Mouse (Mus musculus) CH12.LX (cell line): ENCODE measurements around the gene Tvp23b. TPM values are rescaled to one million over a fixed set of nuclear protein-coding genes. Genes with fewer than 3 reads are reported as not detected.

Experiments used
- DNase-seq: peaks from one replicate; pipeline ENCODE4 v3.0.0-alpha.2; 2013; ENCODE audit errors: extremely low read depth
- H3K27ac ChIP-seq: 2 replicates; pipeline ENCODE4 v1.5.1; 2012; ENCODE audit warnings: low read depth, mild to moderate bottlenecking, control low read depth, moderate library complexity; ENCODE audit not compliant: insufficient read depth
- H3K27me3 ChIP-seq: replicated peaks from 2 replicates; pipeline ENCODE3; 2012; ENCODE audit warnings: inconsistent platforms
- H3K36me3 ChIP-seq, 2 experiments: replicated peaks in 1 of 2; 2 replicates each; pipeline versions ENCODE3 to v1.6.1; 2012; ENCODE audit warnings: inconsistent platforms in 1 of 2, low read length in 1 of 2, mild to moderate bottlenecking in 1 of 2, mixed read lengths in 1 of 2, moderate library complexity in 1 of 2; ENCODE audit not compliant: control insufficient read depth in 1 of 2, insufficient read depth in 1 of 2
- H3K4me1 ChIP-seq, 2 experiments: 2 replicates each; pipeline ENCODE4 v1.6.1; 2012; ENCODE audit warnings: inconsistent platforms in 1 of 2, moderate library complexity in 1 of 2; ENCODE audit not compliant: insufficient read depth in 2 of 2, control insufficient read depth in 1 of 2
- H3K4me2 ChIP-seq: 2 replicates; pipeline ENCODE4 v1.6.1; 2012; ENCODE audit warnings: low read depth, mild to moderate bottlenecking, control low read depth; ENCODE audit not compliant: poor library complexity, insufficient read depth, severe bottlenecking
- H3K4me3 ChIP-seq, 3 experiments: fragments of 150-350 bp in 1 of 3; sonication (generic) in 1 of 3; replicated peaks in 1 of 3; 2 replicates each; pipeline versions ENCODE3 to v1.5.1; 2011 to 2012; ENCODE audit warnings: low read depth in 2 of 3, low read length in 2 of 3, mild to moderate bottlenecking in 2 of 3, moderate library complexity in 2 of 3, control low read depth in 1 of 3, improper control_type of control experiment in 1 of 3, inconsistent platforms in 1 of 3, mixed read lengths in 1 of 3; ENCODE audit not compliant: poor library complexity in 1 of 3
- H3K79me2 ChIP-seq: replicated peaks from 2 replicates; pipeline ENCODE4 v1.6.1; 2012; ENCODE audit warnings: mild to moderate bottlenecking, moderate library complexity; ENCODE audit not compliant: control insufficient read depth, poor library complexity, insufficient read depth, severe bottlenecking; ENCODE audit errors: extremely low read depth
- H3K9ac ChIP-seq: 2 replicates; pipeline ENCODE4 v1.6.1; 2012; ENCODE audit warnings: low read depth, mild to moderate bottlenecking, control low read depth, moderate library complexity; ENCODE audit not compliant: insufficient read depth
- H3K9me3 ChIP-seq: replicated peaks from 2 replicates; pipeline ENCODE3; 2012; ENCODE audit warnings: low read length, inconsistent platforms, mixed read lengths
- BHLHE40 ChIP-seq: IDR thresholded peaks from 2 replicates; pipeline ENCODE4 v1.6.1; 2011; ENCODE audit warnings: mild to moderate bottlenecking, low read depth, low read length, improper control_type of control experiment
- CHD2 ChIP-seq: IDR thresholded peaks from 2 replicates; pipeline ENCODE4 v1.6.1; 2011; ENCODE audit warnings: low read length, improper control_type of control experiment
- E2F4 ChIP-seq: IDR thresholded peaks from 2 replicates; pipeline ENCODE4 v1.6.1; 2011; ENCODE audit warnings: low read depth, low read length, improper control_type of control experiment; ENCODE audit not compliant: insufficient replicate concordance
- ELF1 ChIP-seq: IDR thresholded peaks from 2 replicates; pipeline ENCODE4 v1.6.1; 2014; ENCODE audit warnings: low read depth, mild to moderate bottlenecking, inconsistent platforms, low read length, improper control_type of control experiment
- EP300 ChIP-seq: IDR thresholded peaks from 2 replicates; pipeline ENCODE4 v1.6.1; 2011; ENCODE audit warnings: low read length, improper control_type of control experiment
- ETS1 ChIP-seq: conservative IDR thresholded peaks from 2 replicates; pipeline ENCODE4 v1.6.1; 2012; ENCODE audit warnings: low read depth, mild to moderate bottlenecking, inconsistent platforms, low read length, improper control_type of control experiment, moderate library complexity
- HCFC1 ChIP-seq: IDR thresholded peaks from 2 replicates; pipeline ENCODE4 v1.6.1; 2012; ENCODE audit warnings: low read depth, mild to moderate bottlenecking, inconsistent platforms, low read length, improper control_type of control experiment
- IRF4 ChIP-seq: IDR thresholded peaks from 2 replicates; pipeline ENCODE4 v1.6.1; 2014; ENCODE audit warnings: low read depth, mild to moderate bottlenecking, inconsistent platforms, low read length, improper control_type of control experiment
- JUN ChIP-seq: IDR thresholded peaks from 2 replicates; pipeline ENCODE4 v1.6.1; 2011; ENCODE audit warnings: low read depth, mild to moderate bottlenecking, low read length, improper control_type of control experiment, moderate library complexity; ENCODE audit not compliant: insufficient read depth
- MAX ChIP-seq: IDR thresholded peaks from 2 replicates; pipeline ENCODE4 v1.6.1; 2011; ENCODE audit warnings: low read length, improper control_type of control experiment
- MAZ ChIP-seq: IDR thresholded peaks from 2 replicates; pipeline ENCODE4 v1.6.1; 2012; ENCODE audit warnings: low read depth, mild to moderate bottlenecking, inconsistent platforms, low read length, improper control_type of control experiment, moderate library complexity
- MEF2A ChIP-seq: IDR thresholded peaks from 2 replicates; pipeline ENCODE4 v1.6.1; 2014; ENCODE audit warnings: low read depth, mild to moderate bottlenecking, inconsistent platforms, low read length, improper control_type of control experiment, borderline replicate concordance
- NELFE ChIP-seq: IDR thresholded peaks from 2 replicates; pipeline ENCODE4 v1.6.1; 2011; ENCODE audit warnings: low read depth, low read length, improper control_type of control experiment
- NRF1 ChIP-seq: IDR thresholded peaks from 2 replicates; pipeline ENCODE4 v1.6.1; 2014; ENCODE audit warnings: low read depth, mild to moderate bottlenecking, inconsistent platforms, low read length, improper control_type of control experiment, moderate library complexity
- PAX5 ChIP-seq: IDR thresholded peaks from 2 replicates; pipeline ENCODE4 v1.6.1; 2012; ENCODE audit warnings: low read length, inconsistent platforms, mixed read lengths
- POLR2AphosphoS2 ChIP-seq: IDR thresholded peaks from 2 replicates; pipeline ENCODE4 v1.6.1; 2011; ENCODE audit warnings: low read depth, low read length, improper control_type of control experiment
- RAD21 ChIP-seq: IDR thresholded peaks from 2 replicates; pipeline ENCODE4 v1.6.1; 2011; ENCODE audit warnings: low read depth, mild to moderate bottlenecking, low read length, improper control_type of control experiment, moderate library complexity
- RCOR1 ChIP-seq: conservative IDR thresholded peaks from 2 replicates; pipeline ENCODE4 v1.6.1; 2012; ENCODE audit warnings: low read depth, mild to moderate bottlenecking, inconsistent platforms, low read length, improper control_type of control experiment
- SIN3A ChIP-seq: IDR thresholded peaks from 2 replicates; pipeline ENCODE4 v1.6.1; 2012; ENCODE audit warnings: low read length, improper control_type of control experiment, inconsistent platforms
- TBP ChIP-seq: conservative IDR thresholded peaks from 2 replicates; pipeline ENCODE4 v1.6.1; 2011; ENCODE audit warnings: low read depth, low read length, improper control_type of control experiment
- USF1 ChIP-seq: IDR thresholded peaks from 2 replicates; pipeline ENCODE4 v1.6.1; 2014; ENCODE audit warnings: low read depth, mild to moderate bottlenecking, inconsistent platforms, low read length, improper control_type of control experiment
- USF2 ChIP-seq: conservative IDR thresholded peaks from 2 replicates; pipeline ENCODE4 v1.6.1; 2011; ENCODE audit warnings: low read depth, low read length, improper control_type of control experiment
- ZC3H11A ChIP-seq: IDR thresholded peaks from 2 replicates; pipeline ENCODE4 v1.6.1; 2012; ENCODE audit warnings: low read depth, mild to moderate bottlenecking, inconsistent platforms, low read length, improper control_type of control experiment
- ZMIZ1 ChIP-seq: IDR thresholded peaks from 2 replicates; pipeline ENCODE4 v1.6.1; 2012; ENCODE audit warnings: low read depth, mild to moderate bottlenecking, inconsistent platforms, low read length, improper control_type of control experiment
- ZNF384 ChIP-seq: IDR thresholded peaks from 2 replicates; pipeline ENCODE4 v1.6.1; 2012; ENCODE audit warnings: low read depth, low read length, improper control_type of control experiment, inconsistent platforms
- dilution Hi-C: fragments of 300-500 bp; cut with MboI; formaldehyde crosslinking; loops from 2 replicates; pipeline ENCODE4 v1.14.3; 2020; ENCODE audit warnings: low sequenced_read_pairs; ENCODE audit not compliant: extremely low pct_unique_long_range_greater_than_20kb, extremely low pct_ligation_motif_present
- in situ Hi-C: fragments of 300-500 bp; cut with MboI; formaldehyde crosslinking; loops from 3 replicates; pipeline ENCODE4 v1.14.3; 2019; ENCODE audit warnings: low sequenced_read_pairs, low pct_ligation_motif_present, low pct_unique_long_range_greater_than_20kb, mixed read lengths
- polyA plus RNA-seq: library from polyadenylated mRNA; unstranded; fragments of >175 nt; gene quantifications from 2 replicates; pipeline ENCODE4 v1.2.1, GENCODE M21; 2012; ENCODE audit warnings: low read depth; ENCODE audit not compliant: insufficient read length
- total RNA-seq, 2 experiments: library from RNA; depleted of rRNA; stranded (reverse); fragments of 300-350 nt in 1 of 2; fragments of >200 nt in 1 of 2; gene quantifications; 2 replicates each; pipeline ENCODE4 v1.2.3; 2012 to 2014

Tvp23b gene
- total and polyA plus RNA-seq, 3 experiments: 40.9 to 68.7 (median 62.2) TPM

DNA sequence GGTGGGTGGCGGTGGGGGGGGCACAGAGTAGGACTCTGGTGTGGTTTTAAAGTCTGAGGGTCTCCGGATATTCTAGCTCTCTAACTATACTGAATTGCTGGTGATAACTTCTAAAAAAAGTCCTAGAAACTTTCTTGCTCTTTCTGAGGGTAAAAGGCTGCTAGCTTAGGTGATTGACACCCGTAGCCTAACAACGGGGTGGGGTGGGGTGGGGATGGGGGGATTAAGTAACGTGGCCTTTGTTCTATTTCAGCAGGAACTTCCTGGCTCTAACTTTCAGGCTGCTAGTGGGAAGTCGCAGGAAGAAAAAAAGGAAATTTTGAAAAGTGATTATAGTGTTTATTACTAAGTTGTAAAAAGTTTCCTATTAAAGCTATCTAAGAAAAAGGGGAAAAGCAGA is 76.5 kb downstream of the Tvp23b start:
- in situ Hi-C loops (no loop called here), dilution Hi-C loops (no loop called here)
- H3K4me3 ChIP-seq: no peak overlapping the region
- H3K36me3 ChIP-seq: no peaks in the 10 kb centered on the region
- no peak overlapping the region for H3K27ac ChIP-seq
- H3K9me3 ChIP-seq: no peaks in the 10 kb centered on the region
- H3K9ac ChIP-seq: no peak overlapping the region
- no peak for DNase-seq
- peaks cover 2% of the 10 kb centered on the region for H3K27me3 ChIP-seq
- TF ChIP-seq MAX (no peak), POLR2AphosphoS2 (no peak), ZMIZ1 (no peak), SIN3A (no peak)
- H3K4me1 ChIP-seq: peaks cover 0 to 10% of the 10 kb centered on the region in 2 experiments; a peak in 1 of 4 replicates
- no peaks in the 10 kb centered on the region for H3K79me2 ChIP-seq
- no peak overlapping the region for H3K4me2 ChIP-seq

- dilution Hi-C loops (no loop called here), in situ Hi-C loops (no loop called here)
- H3K4me3 ChIP-seq: no peak overlapping the region
- H3K9me3 ChIP-seq: no peaks in the 10 kb centered on the region
- DNase-seq: peak; percentile 17
- no peak overlapping the region; the same call in 1 of the 2 replicates for H3K9ac ChIP-seq
- TF ChIP-seq TBP (no peak), ELF1 (no peak), ZNF384 (peak; percentile 93), EP300 (no peak; the same call in 1 of the 2 replicates)
- H3K4me1 ChIP-seq: peaks cover 4 to 14% of the 10 kb centered on the region in 2 experiments; a peak in 3 of 4 replicates
- no peaks in the 10 kb centered on the region for H3K36me3 ChIP-seq
- peaks cover 2% of the 10 kb centered on the region for H3K27me3 ChIP-seq
- no peaks in the 10 kb centered on the region for H3K79me2 ChIP-seq
- no peak overlapping the region for H3K27ac ChIP-seq
- H3K4me2 ChIP-seq: peak overlapping the region; percentile 27; the same call in 1 of the 2 replicates
These were observed 78.4 kb downstream of the Tvp23b start for GRCm38 (mm10) chr11:62957626-62958180.

GRCm38 (mm10) chr11:62963292-62963691 is 84.0 kb downstream of the Tvp23b start:
- H3K27ac ChIP-seq: no peak overlapping the region
- H3K36me3 ChIP-seq: no peaks in the 10 kb centered on the region
- H3K9ac ChIP-seq: no peak overlapping the region
- no peak overlapping the region for H3K4me3 ChIP-seq
- DNase-seq: peak; percentile 89
- H3K4me2 ChIP-seq: peak overlapping the region; percentile 22; the same call in 1 of the 2 replicates
- in situ Hi-C loops: no loop called here
- no peaks in the 10 kb centered on the region for H3K9me3 ChIP-seq
- peaks cover 15 to 19% of the 10 kb centered on the region in 2 experiments for H3K4me1 ChIP-seq
- no peaks in the 10 kb centered on the region for H3K79me2 ChIP-seq
- no peaks in the 10 kb centered on the region for H3K27me3 ChIP-seq
- dilution Hi-C loops: no loop called here
- TF ChIP-seq MAZ (peak; percentile 66; the same call in 1 of the 2 replicates), RAD21 (no peak; the same call in none of the 2 replicates), NELFE (no peak), CHD2 (peak; percentile 77), HCFC1 (peak; percentile 36; the same call in 1 of the 2 replicates), E2F4 (no peak), SIN3A (peak; percentile 83; the same call in 1 of the 2 replicates), JUN (peak; percentile 98), IRF4 (peak; percentile 94), ZMIZ1 (no peak), ETS1 (peak; percentile 95), BHLHE40 (peak; percentile 62), NRF1 (no peak), USF1 (no peak), ZC3H11A (no peak), RCOR1 (peak; percentile 83), EP300 (peak; percentile 97), PAX5 (no peak), MEF2A (peak; percentile 98), USF2 (no peak), TBP (no peak)
